Mouse (Mus musculus) heart, adult 9 months (tissue): ENCODE results near the gene Ripk1.
A peak's percentile ranks its signal among the peaks of the same experiment; 100 is the strongest.

Source experiments
- DNase-seq, 2 experiments: peaks; one replicate each; pipeline ENCODE4 v3.0.0; 2022; ENCODE audit warnings: low spot score in 2 of 2

The Ripk1 gene

DNA sequence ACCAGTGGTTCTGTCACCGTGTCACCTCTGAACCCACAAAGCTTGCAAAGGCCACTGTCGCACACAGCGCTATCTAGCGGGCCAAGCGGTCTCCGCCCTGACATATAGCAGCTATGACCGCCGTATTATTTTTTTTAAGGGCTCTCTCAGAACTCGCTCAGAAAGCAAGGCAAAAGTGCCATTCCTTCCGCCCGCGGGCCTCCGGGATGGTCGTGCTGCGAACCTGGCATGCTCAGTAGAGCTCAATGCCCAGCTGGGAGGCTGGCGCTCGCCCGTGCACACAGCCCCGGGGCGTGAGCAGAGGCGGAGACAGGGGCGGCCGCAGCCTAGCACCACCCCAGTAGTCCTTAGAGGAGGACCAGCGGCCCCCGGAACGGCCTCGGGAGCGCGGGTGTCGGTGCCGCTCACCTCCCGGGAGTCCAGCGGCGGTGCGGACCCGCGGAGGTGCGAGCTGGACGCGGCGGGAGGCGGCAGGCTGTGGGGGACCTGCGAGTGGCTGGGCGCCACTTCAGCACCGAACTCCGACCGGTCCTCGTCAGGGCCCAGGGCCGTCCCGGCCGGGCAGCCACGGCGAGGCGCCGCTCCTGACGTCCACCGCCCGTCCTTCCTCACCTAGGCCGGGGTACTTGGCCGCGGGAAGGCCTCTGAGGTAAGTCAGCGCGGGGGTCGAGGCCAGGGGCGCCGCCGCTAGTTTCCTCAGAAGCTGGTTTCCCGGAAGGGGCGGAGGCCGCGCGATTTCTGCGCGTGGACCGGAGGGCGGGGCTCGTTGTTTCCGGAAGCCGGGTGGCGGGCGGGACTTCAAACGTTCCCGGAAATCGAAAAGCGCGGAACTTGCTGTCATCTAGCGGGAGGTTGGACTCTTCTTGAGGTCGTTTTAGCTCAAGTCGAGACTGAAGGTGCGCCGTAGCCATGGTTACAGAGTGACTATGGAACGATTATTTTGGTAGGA is at the start of gene Ripk1, which contains the start of gene Serpinb6a:
Gene Ripk1, plus strand, starts transcription at position 306 of the 949 bp plus-strand sequence.
Gene Serpinb6a, minus strand, starts transcription at position 737 of the 949 bp plus-strand sequence.
- DNase-seq: peak; percentile 90 to 91

DNA sequence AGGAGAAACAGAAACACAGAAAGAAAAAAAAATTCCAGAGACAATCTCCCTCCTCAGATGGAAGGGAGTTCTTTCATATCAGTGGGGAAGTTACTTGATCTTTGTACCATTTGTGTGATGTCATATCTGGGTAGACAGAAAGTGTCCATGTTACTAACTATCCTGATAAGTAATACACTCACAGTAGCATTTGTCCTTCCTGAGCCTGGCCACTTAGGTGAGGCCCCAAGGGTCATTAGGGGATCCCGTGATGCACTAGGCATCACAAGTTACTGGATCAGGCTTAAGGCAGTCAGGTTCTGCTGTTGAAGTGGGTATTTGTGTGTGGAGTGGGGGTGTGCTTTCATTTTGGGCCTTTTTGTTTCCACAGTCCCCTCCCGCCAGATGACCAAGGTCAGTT is 49.2 kb upstream of the Ripk1 start:
- DNase-seq: no peak

DNA sequence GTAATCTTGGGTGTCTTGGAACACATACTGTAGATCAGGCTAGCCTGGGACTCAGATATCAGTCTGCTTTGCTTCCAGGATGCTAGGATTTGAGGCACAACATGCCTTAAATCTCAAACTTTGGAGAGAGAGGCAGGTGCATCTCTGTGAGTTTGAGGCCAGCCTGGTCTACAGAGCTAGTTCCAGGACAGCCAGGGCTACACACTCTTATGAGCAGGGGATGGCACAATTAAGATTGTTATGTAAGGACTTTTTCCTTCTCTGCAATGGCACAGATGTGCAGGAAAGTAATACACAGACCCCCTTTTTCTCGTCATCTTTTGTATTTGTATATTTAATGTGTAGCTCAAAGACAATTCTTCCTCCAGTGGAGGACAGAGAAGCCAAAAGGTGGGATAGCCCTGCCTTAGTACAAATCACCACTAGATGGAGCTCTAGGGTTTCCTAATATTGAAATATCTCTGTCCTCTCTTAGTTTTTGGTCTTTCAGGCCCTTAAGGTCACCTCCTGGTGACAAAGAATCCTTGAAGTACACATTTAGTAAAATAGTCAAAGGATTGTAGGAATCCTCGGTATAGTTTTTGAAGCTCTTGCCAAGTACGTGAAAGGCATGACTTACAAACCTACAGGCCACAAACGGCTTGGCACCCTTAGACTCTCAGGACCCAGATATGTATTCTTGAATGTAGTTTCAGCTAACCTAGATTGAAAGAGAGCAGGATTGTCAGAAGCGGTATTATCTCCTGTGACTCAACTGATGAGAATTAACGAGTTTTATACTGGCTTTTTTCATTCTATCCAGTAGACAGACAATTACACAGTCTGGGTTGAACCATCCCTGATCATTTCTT is 45.4 kb upstream of the Ripk1 start:
- peak in 1 of 2 experiments; percentile 43 for DNase-seq

DNA sequence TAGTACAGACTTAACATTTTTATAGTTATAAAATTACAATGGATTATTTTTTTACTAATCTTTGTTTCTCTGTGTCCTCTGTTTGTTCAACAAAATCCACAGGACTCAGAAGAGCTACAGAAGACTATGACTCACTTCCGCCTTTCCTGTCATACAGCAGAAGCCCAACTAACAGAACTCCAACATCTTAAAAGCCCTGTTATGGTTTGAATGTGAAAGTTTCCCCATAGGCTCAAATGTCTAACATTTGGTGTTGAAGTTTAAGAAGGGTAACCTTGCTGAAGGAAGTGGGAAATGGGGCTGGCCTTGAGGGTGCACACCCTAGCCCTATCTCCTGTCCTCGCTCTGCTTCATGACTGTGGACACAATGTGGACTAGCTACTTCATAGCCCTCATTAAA is 42.4 kb upstream of the Ripk1 start:
- no peak for DNase-seq

DNA sequence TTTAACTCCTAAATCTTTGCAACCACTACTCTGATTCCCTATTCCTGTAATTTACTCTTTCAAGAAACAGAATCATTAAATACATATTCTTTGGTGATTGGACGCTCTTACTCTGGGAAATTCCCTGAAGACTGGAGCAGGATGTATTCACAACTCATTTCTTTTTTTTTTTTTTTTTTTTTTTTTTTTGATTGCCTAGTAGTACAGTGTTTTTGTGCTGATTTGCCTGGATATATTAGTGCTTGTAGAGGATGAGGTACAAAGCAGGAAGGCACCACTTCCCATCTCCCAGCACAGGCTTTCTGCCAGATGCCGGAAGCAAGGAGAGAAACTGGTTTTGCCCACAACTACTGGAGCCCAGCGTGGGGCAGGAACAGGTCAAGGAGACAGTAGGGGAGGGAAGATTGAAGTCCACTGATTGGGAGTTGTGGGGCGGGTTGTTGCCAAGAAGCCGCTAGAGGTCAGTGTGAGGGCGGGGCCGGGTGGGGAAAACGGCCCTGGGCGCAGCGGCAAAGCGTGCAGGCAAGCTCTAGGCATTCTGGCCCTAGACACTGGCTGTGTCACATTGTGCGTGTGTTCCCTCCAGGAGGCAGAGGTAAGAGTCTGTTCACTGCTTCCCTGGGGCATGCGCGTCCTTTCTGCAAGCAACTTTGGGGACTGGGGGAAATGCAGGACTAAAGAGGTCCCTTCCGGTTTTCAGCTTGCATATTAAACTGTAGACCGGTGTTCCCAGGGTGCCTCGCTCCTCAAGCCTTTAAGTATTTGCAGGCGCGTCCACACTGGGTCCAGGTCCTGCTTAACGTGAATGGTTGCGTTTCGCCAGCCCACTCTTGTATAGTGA is 37.7 kb upstream of the Ripk1 start, which contains the start of gene Nqo2:
Gene Nqo2, plus strand, starts transcription at position 482 of the 841 bp plus-strand sequence.
- peak; percentile 78 to 79 for DNase-seq

DNA sequence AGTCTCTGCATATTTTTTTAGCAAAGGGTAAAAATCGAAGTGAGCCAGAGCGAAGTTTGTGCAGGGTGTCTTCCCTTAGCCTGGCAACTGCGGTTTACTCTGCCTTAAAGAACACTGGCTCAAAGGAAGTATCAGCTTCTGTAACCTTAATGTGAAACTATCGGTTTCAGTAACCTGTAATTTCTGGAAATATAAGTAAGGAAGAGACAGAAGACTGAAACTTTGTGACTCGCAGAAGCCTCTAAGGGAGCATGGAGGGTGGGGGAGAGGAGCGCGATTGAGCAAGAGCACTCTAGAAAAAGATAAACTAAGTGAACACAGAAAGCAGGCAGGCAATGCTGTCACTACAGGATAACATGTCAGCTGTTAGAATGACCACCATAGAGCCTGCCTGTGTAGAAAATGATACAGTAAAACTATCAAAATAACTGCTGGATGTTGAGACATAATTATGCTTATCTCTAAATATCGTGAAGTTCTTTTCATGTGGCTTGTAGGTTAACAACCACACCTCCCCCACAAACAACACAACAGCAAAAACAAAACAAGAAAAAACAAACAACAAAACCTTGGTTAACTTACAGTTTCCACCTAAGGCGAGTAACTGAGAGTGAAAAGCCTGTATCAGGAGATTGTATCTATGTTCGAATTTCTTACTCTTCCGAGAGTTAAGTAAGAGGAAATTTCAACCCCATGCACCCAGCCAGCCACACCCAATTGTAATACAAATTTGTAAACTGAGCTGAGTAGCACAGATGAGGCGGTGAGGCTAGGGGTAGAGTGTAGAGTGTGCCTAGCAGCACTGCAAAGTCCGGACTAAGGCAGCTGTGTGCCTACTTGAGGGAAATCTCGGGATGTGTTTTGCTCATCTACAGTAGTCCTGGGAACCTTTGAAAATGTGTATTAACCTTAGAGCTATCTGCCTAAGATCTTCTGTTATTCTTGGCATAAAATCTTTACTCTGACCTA is 36.8 kb upstream of the Ripk1 start:
- peak; percentile 18 to 22 for DNase-seq

DNA sequence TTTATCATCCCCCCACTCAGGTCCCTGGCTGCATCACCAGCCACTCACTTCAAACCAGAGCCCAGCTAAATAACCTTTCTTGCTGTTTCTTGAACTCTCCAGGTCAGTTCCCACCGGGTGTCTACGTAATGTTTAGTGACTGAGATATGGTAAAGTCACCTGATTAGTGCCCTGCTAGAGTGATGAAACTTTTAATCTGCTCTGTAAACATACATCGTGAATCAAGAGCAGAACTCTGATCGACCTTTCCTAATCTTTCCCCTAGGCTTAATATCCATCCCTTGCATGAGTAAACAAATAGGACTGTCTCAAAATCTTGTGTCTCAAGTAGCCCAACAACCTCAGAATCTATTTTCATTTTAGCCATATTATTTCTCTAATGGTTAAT is 36.1 kb upstream of the Ripk1 start:
- no peak for DNase-seq

DNA sequence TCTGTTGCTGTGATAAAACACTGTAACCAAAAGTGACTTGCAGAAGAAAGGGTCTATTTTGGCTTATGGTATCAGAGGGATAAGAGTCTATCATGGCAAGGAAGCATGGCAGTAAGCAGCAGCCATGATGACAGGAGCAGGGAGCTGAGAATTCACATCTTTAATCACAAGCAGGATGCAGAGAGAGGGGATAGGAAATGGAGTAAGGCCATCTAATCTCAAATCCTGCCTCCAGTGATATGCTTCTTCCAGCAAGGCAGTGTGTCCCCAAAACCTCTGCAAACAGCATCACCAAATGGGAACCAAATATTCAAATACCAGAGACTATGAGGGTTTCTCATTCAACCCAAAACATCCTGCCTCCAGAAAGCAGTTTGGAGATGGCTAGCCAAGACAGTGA is 35.6 kb upstream of the Ripk1 start:
- DNase-seq: no peak

DNA sequence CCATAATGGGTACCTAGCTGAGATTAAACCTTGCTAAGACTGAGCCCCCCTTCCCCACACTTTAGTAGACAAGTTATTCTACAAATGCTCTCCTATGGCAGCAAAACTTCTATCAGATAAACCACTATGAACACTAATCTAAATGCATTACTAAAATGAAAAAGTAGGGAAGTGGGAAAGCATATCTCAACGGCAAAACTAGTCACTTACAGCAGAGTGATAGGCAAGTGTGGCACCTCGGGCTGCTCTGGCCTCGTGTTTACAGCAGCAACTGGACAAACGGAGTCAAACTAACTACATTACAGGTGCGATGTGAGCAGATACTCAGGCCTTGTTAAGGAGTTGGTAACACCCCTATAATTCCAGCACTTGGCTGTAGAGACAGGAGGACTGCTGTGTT is 12.5 kb upstream of the Ripk1 start:
- DNase-seq: no peak

DNA sequence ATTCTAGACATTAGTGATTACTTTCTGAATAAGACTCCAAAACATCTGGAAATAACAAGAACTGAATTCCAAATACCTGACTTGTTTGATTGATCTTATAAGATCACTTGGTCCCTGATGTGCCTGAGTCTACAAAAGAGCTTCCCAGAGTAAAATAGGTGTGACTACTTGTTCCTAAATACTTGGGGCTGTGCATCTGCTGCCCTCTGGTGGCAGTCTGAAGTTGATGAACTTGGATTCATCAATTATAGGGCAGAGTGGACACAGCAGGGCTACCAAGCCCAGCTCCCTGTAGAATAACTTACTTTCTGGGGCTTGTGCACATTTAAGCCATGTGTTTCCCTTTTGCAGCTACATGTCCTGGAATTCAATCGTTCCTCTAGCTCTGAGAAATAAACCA is 7.0 kb upstream of the Ripk1 start:
- DNase-seq: peak; percentile 49 to 71

DNA sequence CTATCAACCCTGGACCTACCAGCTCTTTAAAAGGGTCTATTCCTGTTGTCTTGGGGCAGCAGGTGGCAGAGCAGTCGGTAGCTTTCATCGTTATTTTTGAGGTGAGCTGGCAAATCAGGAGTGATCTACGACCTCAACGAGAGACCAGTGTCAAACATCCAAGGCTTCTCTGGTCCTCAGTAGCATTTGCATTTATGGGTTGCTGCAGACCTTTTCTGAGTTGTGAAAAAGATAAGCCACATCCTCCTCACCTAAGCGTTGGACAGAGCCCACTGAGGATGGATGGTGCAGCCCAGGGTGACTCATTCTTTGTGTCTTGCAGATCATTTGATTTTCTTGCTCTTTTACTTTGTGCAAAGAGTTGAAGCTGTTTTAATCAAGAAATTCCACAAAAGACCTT is 895 bp downstream of the Ripk1 start:
- no peak for DNase-seq

DNA sequence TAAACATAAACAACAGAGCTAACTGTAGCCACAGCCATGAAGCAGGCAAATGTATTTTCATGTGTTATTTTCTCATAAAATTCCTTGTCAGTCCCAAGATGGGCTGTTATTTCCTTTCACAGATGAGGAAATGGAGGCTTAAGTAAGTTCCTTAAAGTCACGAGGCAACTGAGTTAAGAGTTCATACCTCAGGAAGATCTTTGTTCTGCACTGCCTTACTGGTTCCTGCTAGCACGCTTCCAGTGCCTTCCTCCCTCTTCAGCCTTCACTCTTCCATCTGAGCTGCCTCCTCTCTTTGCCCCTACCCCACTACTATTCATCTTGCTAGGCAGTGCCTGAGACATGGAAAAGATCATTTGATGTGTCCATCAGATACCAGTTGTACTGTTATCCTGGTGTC is 5.1 kb downstream of the Ripk1 start:
- DNase-seq: peak in 1 of 2 experiments; percentile 6

DNA sequence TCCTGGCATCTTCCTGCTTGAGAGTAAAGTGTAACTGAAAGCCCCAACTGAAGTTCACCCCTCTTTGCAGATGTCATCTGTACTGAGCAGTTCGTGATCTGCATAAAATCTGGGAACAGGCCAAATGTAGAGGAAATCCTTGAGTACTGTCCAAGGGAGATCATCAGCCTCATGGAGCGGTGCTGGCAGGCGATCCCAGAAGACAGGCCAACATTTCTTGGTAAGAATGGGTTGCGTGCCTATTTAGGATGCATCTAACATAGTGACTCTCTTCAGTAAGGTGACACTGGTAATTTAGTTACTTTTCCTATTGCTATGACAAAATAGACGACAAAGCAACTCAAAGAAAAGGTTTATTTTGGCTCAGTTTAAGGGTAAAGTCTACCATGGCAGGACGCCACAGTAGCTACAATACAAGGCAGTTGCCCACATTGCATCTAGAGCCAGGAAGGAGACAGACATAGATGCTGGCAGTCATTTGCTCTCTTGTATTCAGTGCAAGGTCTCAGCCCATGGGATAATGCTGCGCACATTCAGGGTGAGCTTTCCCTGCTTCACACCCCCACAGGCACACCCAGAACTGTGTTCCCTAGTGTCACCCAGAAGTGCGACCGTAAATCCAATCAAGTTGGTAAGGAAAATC is 14.9 kb downstream of the Ripk1 start:
- DNase-seq: no peak

DNA sequence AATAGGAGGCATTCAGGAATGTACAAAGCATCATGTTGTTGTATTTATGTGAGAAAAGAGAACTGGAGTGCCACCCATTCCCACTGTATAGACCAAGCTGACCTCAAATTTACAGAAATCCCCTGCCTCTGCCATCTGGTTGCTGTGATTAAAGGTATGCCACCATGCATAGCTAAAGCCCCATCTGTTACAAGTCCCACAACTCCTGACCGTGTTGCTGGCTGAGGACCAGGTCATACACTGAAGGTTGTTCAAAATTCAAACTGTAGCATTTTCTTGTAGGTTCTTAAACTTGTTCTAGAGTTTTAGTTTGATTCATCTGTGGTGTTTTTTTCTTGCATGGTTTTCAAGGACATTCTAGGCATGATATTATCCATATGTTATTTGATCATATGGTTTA is 16.4 kb downstream of the Ripk1 start:
- no peak for DNase-seq

DNA sequence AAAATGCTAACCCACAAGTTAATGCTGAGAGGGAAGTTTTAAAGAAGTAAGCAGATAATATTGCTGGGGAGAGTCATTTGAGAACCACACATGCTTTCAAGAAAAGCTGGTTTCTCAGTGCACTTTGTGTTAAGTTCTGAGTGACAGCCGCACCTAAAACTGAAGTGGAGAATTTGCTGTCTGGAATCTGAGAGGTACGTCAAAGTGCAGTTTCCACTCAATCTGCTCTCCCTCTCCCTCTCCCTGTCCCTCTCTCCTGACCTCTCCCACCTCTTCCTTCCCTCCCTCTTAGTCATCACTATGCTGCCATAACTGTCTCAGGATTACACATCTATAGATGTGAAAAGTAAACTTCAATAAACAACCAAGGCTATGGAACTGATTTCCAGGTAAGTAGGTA is 19.8 kb downstream of the Ripk1 start:
- no peak for DNase-seq

DNA sequence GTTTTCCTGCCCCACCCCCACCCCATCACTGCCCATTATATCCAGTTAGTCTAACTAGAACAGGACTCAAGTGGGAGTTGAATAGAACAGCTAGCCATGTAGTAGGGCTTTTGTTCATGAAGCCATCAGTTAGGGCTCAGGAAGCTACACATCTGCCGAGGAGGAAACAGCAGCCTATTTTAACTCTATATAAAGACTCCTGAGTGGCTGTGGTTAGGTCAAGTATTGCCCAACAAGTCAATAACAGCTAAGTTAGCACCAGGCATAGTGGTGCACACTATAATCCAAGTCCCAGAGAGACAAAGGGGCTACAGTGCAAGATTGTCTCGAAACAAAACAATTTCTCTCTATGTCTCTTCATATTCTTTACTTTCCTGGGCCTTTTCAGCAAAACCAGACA is 29.9 kb downstream of the Ripk1 start:
- DNase-seq: no peak

DNA sequence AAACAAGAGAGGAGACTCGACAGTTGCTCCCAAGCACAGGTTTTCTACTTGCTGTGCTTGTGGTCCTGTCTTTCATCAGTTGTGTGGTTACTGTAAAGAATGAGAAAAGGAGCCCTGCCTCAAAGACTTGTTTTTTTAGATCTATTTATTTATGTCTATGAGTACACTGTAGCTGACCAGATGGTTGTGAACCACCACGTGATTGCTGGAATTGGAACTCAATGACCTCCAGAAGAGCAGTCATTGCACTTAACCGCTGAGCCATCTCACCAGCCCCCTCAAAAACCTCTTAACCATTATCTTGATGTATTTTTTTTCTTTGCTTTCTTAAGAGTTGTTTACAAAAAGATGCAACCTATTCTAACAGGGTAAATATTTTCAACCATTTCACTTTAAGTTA is 33.3 kb downstream of the Ripk1 start:
- DNase-seq: no peak

DNA sequence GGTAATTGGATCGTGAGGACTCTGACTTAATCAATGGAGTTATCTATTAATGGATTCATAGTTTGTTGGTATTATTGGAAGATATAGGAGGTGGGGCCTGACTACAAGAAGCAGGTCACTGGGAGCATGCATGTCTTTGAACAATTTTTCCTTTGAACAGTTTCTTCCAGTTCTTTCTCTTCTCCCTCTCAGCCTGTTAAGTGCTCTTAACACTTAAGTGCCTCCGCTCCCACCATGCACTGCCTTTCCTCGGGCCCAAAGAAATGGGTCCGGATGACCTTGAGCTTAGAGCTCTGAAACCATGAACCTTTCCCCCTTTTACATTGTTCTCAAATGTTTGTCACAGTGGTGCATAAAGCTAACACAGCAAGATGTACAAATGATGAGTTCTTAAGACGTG is 34.6 kb downstream of the Ripk1 start:
- no peak for DNase-seq

DNA sequence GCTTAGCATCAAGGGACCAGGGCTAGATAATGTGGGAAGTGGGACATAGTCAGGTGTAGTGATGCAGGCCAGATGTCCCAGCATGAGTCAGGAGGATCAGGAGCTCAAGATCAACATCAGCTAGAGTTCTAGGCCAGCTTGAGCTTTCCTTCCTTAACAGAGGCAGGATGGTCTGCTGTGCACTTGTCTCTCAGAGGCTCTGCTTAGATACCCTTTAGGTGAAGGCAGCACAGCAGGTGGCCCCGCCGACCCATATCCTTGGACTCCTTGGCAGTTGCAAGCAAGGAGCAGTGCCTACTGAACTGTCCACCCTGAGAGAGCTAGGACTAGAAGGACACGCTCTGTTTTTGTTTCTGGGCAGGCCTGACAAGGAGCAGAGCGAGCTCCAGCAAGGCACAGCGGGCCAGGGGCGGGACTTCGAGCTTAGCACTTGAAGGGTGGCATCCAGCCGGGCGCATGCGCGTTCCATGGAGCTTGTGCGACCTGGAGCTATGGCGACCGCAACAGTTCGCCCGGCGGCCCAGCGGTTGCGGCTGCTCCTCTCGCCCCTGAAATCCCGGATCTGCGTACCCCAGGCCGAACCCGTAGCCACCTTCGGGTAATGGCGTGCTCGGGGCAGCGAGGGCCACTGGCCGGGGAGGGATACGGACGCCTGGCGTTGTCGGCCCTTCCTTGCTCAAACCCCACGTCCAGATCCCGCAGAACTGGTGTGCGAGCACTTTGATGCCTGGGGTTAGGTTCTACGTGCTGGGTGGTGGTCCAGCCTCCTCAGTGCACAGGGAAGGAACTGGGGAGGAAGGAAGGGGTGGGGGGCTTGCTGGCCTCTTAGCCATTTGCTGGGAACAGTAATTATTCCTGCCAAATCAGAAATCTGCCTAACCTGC is 35.3 kb downstream of the Ripk1 start, which contains the start of gene Bphl:
Gene Bphl, plus strand, starts transcription at position 426 of the 884 bp plus-strand sequence.
- DNase-seq: peak; percentile 90 to 91
